Mouse (Mus musculus) 3134 (cell line): ENCODE results near the gene Arhgap25.
"Not testable (repeated sequence)": the region's sequence is repeated elsewhere in the genome, so short reads cannot be mapped to it uniquely, and the experiment has no call there.

Experiments
- DNase-seq: peaks from one replicate; pipeline ENCODE4 v3.0.0-alpha.2; 2011; ENCODE audit warnings: low spot score; ENCODE audit not compliant: insufficient read length; ENCODE audit errors: extremely low read depth

The Arhgap25 gene

DNA sequence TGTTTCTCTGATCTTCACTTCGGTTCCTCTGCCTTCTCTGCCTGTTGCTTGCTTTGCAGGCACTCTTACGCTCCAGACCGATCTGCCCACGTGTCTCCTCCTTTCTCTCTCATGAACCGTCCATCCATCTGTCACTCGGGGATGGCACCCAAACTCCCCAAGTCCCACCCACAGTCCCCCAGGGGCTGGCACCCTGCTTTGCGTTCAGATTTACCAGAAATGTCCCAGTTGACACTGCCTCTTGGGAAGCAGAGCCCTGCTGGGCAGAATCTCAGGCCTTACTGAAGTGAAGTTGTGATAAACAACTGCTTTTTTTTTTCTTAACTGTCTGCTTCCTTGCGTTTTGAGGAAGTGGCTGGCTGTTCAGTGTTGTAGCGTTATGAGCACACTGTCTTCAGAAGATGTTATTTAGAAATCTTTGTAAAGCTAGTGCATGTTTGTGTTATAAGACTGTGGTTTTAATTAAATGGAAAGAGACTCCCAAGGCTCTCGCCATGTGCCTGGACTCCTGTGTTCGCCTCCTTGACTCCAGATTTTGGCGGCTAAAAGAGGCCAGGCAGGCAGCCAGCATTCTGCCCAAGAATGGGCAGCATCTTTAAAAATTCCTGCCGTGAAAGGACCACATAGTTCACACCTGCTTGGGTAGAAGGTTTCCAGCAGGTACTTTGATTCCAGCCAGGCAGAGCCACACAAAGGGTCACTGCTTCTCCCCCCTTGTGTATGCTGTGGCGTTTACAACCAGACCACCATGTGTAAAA lies at the start of gene Arhgap25:
Gene Arhgap25 (minus strand): TSS at position 307 of the 758 bp plus-strand sequence.
- no peak for DNase-seq

DNA sequence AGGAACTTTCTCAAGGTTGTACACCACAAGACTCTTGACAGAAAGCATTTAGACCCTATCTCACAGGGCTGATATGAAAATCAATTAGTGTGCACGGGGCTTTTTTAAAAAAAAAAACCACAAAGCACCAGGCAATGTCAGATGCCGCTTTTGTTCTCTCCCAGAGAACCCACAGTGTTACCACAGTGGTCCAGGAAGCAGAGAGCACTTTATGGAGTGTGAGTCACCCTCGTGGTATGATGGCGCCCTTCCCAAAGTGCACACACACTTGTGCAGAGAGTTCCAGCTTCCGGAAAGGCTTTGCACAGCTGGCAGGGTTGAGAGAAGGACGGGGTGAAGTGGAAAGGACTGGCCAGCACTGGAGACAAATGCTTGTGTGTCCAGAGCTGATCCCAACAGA lies 49.4 kb upstream of the Arhgap25 start:
- peak; percentile 68 for DNase-seq

DNA sequence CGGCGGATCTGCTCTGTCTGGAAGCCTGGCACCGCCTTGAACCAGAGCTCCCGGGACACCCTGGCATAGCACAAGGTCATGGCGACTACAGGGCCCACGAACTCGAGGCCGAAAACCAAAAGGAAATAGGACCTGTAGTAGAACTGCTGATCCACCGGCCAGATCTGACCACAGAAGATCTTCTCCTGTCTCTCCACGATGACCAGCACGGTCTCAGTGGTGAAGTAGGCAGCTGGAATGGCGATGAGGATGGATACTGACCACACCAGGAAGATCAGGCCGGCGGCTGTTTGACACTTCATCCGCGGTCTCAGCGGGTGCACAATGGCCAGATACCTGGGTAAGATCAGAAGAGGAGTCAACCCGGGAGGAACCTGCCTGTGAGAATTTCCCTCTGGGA lies 48.5 kb upstream of the Arhgap25 start:
- no peak for DNase-seq

DNA sequence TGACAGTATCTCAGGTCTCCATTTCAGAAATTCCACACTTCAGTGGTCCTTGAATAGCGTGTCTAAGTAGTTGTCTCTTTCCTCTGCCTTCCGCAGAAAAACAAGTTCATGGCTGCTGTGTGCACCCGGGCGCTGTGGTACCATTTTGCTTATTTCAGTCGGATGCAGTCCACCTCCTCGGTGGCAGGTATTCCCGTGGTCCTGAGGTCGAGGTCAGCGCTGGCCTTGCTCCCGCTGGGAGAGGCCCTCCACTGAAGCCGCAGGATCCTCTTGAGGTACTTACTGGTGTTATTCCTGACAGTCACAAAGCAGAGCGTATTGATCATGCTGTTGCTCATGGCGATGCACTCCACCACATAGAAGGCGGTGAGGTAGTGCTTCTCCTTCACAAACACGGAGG lies 48.0 kb upstream of the Arhgap25 start:
- no peak for DNase-seq

DNA sequence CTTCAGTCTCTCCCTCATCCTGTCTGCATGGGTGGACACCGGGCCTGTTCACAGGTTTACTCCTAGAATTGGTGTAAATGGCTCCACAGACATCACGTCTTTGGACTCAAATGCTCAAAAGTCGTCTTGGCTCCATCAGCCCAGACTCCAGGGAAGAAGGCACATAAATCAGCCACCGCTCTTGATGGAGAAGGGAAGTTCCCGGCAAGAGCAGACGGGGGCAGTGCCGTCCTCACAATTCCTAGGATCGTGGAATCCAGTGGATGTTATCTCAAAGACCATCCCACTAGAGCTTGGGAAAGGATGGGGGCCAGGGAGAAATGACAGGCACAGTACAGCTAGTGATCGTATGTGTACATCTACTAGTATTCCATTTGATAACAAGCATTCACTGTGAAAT lies 45.2 kb upstream of the Arhgap25 start:
- DNase-seq, result no peak

DNA sequence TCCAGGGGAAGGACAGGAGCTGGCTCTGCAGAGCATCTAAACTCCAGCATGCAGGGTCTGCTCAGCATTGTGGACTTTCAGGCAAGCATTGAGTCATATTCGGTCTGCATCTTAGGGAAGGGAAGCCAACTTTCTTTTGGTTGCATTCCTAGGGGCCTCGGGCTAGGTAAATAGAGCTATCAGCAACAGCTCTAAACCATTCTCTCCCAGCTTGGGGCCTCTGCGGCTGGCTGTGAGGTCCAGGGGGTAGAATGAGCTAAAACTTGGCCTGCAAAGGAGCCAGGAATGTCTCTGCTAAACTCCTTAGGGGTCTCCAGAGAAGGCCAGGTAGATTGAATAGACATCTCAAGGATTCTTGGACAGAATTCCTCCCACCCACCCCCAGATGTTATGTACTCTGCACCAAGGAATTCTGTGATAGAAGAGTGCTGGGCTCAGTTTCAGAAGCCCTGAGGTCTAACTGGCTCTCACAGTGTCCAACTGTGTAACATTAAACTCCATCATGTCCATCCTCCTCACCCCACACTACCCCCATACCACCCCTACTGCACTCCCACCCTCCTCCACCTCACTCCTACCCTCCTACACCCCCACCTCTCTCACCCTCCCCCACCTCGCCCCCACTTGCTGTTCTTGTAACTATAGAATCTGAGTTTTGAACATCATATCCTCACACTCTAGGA lies 43.7 kb upstream of the Arhgap25 start:
- DNase-seq, result no peak

DNA sequence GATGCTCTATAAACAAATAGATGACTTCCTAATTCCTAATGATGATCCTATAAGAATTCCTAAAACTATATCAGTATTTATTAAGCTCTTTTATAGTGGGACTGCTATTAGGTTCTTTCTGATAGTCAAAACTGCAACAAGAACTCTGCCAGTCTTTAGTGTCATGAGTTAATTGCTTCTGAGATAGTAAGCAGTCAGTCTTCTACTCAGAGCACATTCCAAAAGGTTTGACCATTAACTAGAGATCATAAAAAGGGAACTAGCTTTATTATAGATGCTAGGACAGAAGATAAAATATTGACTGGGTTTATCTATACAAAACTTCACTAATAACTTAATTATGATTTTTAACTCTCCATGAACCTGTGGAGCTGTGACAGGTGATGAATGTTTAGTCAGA lies 38.8 kb upstream of the Arhgap25 start:
- not testable (repeated sequence) for DNase-seq

DNA sequence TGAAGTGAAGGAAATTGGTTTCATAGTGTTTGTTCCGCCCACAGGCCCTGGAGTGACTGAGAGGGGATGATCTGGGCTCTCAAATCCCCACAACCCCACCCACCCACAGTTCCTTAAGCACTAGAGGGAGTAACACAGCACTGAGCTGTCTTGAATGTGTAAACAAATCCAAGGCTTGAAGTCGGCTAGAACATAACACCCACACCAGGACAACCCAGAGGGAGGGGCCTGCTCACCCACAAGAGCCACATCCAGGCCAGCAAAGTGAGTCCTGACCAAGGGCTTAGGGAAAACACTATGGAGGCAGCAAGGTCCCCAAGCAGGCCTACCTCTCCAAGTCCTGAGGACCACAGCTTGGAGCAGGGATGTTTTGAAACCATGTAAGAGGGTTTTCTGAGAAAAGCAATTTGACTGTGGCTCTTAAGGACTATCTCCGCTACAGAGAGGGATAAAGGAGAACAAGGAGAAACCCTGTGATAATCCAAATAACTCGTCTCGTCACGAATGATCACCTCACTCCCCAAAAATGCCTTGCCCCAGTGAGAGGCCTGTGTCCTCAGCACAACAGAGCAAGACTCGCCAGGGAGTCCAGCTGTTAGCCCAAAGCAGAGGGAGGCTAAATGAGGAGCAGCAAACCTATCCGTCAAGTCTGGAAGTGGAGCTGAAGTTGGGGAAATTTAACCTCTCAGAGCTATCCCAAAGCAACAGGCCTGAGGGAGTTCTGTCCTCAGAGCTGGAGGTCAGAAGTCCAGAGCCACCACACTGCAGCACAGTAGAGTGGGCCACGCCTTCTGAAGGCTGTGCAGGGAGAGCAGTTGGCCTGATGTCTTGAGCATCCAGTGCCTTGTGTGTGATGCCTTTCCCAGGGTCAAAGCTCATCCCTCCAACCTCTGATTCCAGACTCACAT lies 34.9 kb upstream of the Arhgap25 start:
- DNase-seq, result no peak

DNA sequence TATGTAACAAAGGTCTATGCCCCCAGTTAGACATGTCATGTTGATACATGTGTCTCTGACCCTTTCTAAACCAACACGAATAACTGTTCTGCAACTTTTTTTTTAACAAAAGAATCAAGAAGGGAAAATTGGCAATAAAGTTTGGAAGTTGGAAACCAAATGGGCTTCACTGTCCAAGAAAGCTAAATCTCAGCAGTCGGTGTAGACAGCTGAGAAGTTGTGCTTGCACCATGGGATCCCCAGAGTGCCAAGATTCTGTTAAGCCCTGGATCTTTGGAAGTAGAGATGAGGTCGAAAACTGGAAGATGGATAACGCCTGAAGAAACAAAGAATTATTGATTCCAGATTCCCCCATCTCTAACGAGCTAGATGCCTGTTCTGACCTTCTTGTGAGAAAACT lies 32.1 kb upstream of the Arhgap25 start:
- DNase-seq, result no peak

DNA sequence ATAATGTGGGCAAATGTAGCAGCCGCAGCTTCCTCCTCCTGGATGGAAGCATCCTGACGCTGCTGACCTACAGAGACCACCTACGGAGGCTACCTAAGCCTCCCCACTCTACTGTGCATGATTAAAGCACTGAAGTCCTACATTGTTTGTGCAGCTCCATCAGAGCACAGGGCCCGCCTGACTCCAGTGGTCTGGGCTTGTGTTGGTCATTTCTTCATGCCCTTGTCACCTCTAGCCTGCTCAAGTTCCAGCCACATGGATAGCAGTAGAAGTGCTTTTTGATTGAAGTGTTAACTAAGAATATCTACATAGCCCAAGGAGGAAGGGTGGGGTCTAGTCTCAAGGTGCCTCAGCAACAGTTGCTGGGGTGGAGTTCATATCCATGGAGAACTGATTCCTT lies 31.3 kb upstream of the Arhgap25 start:
- DNase-seq, result no peak

DNA sequence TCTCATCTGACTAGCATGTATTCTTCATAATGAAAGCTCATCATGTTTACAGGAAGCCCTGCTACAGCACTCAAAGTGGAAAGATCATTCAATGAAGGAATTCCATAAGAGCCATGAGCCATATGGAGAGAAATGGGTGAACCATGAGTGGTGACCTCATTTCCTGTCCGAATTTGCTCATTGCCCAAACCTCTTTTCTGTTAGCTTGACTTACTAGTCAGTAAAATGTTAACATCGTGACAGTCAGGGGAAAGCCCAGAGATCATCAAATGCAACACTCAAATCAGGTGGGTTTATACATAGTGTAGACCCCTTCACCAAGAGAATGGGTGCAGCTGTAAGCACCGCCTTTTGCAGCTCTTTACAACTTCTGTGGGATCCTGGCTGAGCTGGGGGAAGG lies 20.7 kb upstream of the Arhgap25 start:
- DNase-seq, result no peak

DNA sequence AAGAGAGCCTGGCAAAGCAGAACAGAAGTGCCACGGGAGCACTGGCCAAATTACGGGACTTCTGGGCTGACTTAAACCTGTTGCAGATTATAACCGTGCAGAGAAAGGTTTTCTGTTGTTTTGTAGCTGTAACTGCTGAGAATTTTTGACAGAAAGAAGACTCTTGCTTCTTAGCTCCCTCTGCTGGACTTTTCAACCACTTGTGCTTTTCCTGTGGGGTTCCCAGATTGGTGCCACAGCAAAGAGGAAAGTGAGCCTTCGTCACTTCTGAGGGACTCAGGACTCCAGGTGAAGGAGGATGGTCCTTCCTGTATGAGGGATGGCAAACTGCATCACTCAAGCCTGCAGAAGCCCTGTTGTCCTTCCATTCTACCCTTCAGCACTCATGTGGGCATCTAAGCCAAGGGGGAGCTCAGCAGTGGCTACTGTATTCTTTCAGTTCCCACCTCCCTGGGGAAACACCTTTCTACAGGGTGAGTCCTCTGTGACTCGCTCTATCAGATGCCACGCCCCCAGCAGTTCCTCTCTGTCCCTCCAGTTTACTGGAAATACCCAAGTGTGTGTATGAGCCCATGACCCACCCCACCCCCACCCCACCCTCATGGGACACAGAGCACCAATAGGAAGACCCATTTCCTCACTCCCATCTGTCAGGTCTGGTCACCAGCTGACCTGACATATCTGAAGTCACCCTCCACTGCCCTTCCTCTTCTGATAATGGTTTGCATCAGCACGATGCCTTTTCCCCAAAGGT lies 19.2 kb upstream of the Arhgap25 start:
- no peak for DNase-seq

DNA sequence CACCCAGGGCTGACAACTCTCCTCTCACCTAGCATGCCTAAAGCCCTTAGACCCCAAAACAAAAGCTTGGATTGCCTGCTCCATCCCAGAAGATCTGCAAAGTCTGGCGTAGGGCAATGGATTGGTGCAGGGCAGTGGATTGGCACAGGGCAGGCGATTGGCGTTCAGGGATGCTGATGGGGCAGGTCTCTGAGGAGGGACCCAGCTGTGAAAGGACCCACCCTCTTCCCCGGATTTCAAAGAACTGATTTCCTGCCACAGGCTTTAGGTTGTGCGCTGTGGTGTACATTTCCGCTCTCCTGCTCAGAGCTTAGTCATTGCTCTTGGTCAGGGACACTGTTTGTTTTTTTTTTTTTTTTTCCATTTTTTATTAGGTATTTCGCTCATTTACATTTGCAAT lies 14.8 kb upstream of the Arhgap25 start:
- DNase-seq, result no peak

DNA sequence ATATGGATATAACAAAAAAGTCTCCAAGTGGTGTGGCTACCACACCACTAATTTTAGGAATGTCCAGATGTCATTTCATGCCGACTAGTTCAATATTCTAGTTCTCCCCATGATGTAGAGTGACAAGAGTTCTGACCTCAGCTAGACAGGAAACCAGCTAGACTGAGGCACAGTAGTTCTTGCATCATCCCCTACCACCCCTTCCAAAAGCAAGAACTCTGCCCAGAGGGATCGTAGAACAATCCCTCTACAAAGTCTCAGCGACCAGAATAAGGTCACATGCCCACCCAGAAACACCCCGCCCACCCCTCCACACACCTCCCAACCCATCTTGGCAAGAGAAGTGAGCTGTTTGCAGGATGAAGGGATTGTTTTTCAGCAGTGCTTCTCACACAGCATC lies 14.4 kb upstream of the Arhgap25 start:
- DNase-seq, result no peak

DNA sequence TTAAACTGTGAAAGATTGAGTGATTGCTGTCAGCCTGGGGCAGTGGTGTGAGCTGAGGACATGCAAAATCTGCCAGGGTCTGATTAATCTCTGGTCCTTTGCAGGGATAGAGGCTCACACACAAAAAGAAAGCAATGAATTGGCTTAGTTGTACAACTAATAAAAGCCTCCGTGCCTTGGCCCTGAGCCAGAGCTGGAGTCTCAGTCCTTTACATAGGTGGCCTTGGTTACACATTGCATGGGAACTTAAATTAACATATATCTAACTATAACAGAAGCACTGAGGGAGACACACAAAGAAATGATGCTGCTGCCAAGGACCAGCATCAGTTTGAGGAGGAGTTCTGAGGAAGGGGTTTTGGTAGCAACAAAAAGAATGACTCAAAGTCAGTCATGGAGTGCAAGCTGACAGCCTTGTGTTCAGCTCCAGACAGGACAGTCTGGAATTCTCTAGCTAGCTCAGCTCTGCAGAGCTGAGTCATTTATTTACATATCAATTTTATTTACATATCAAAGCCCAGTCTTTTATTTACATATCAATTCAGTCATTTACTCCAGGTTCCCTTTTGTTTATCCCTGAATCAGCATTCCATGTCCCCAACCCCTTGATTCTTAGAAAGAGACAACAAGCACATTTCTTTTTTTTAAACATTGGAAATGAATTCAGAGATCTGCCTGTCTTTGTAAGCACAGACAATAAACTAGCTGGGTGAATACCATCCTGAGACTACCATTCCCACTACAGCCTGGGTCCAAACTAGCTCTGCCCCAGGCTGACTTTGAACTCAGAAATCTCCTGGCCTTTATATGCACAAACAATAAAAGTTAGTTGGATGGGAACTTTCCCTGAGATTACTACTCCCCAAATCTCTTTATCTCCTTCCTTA lies 12.5 kb upstream of the Arhgap25 start:
- DNase-seq, result no peak

DNA sequence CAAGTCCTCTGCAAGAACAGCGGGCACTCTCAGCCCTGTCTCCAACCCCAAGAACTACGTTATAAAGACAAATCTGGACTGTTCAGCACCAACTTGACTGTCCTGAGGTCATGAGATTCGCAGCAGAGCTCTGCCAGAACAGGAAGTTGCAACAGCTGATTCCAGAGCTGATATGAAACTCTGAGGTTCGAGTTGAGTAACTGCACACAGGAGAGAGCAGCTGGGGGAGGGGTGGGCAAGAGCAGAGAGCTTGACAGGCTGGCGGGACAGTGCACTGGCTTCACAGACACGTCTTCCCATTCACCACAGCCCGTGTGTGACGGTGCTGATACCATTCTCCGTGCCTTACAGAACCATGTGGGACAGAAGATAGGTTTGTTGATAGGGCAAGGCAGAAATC lies 9.0 kb upstream of the Arhgap25 start:
- no peak for DNase-seq

DNA sequence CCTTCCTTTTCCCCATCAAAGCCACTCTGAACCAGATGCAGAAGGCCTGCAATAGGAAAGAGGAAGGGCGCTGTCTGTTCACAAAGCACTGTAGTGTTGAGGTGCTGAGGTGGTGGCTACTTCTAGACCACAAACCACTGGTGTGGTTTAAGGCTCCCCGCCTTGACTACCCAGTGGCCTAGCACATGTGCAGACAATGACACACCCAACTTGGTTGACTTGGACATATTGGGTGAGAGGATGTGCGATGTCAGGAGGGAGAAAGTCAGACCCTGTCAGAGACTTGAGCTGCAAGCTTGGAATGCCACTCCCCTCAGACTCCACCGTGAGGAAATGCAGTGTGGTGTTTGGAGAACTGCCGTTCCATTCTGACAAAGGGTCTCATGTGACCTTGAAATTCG lies 8.1 kb upstream of the Arhgap25 start:
- DNase-seq, result no peak

DNA sequence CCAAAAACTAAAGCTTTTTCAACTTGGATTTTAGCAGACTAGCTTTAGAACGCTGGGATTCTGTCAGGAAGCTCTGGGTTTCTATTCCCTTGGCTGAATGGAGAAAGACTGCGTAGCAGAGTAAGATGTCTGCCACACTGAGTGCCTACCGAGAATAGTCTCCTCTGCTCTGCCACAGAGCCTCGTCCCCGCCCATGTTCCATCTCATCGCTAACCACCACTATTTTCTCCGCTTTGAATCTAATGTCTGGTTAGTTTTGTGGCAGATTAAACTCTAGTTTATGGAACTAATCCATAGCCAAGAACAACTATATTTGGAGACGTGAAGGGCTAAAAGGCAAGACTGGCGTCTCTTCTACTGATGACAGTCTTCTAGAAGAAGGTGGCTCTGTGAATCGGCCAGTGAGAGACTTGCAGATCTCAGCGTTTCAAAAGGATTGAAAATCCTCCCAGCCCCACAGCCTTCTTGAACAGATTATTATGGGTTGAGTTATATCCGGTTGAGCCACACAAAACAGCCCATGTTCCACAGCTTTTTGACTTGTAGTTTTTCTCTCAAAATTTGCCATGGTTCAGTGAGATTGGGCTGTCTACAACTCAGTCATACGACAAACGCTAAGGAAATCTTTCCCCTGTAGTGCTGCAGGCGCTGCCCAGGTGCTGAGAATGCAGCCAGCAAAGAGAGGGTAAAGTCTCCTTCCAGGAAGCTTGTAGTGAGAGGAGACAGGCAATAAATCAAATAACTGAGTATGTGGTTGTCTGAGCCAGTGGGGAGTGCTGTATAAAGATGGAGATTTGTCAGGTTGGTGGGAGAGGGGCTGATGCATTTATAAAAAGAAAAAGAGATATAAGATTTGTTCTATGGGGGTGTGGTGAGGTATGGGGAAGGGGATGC lies 5.6 kb upstream of the Arhgap25 start:
- DNase-seq, result no peak

DNA sequence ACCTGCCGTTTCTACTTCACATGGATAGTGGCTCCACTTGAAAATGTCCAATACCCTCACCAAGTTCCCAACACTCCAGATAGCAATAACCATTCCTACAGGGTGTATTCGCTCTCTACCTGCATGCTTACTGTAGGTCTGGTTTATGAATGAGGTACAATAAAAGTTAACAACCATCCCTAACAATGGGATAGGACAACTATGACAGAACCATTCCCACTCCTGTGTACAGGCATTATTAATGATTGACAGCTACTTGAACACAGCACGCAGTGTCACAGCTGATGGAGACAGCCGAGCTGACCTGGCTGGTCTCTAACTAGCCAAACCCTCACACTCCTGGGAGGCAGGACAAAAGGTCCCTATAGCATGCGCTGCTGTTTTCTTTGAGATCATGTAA lies 4.6 kb upstream of the Arhgap25 start:
- DNase-seq, result no peak
